Mouse (Mus musculus) heart, adult 8-10 months (tissue): ENCODE measurements at regions not wholly inside any gene's neighbourhood (a gene's known extent, or its start where the extent isn't known, plus 50 kb on each side); places are given as distances from the start of the nearest gene placed in this dataset.
A peak's percentile ranks its signal among the peaks of the same experiment; 100 is the strongest.

Experiments used
- DNase-seq: peaks from one replicate; pipeline ENCODE4 v3.0.0; 2022; ENCODE audit warnings: low spot score

DNA sequence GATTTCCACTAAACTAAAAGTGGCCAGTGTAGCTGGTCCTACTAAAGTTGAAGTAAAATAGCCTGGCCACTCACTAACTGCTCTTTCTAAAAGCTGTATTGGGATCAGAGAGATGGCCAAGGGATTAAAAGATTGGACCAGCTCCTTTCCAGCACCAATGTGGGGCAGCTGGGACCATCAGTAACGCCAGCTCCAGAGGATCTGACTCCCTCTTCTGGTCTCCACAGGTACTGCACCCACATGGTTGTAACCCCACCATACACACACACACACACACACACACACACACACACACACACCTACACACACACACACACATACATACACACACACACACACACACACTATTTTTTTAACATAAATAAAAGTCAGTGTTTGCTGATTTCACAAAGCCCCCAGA is 122.1 kb upstream of the Topaz1 start:
- DNase-seq = no peak

DNA sequence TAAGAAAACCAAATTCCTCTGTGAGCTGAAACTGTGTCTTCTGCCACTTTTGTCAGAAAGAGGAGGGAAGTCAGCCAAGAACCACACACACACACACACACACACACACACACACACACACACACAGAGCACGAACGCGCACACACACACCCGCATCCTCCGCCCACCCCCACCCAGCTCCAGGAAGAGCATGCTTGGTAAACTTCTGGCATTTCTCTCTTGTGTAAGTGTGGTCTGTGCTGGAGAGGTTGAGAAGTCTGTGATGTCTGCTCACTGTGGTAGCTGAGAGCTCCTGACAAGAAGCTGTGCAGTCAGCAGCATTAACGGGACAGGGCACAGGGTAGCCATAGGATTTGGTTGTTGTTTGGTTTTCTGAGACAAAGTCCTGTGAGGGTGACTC is 120.8 kb upstream of the Topaz1 start:
- DNase-seq = no peak

DNA sequence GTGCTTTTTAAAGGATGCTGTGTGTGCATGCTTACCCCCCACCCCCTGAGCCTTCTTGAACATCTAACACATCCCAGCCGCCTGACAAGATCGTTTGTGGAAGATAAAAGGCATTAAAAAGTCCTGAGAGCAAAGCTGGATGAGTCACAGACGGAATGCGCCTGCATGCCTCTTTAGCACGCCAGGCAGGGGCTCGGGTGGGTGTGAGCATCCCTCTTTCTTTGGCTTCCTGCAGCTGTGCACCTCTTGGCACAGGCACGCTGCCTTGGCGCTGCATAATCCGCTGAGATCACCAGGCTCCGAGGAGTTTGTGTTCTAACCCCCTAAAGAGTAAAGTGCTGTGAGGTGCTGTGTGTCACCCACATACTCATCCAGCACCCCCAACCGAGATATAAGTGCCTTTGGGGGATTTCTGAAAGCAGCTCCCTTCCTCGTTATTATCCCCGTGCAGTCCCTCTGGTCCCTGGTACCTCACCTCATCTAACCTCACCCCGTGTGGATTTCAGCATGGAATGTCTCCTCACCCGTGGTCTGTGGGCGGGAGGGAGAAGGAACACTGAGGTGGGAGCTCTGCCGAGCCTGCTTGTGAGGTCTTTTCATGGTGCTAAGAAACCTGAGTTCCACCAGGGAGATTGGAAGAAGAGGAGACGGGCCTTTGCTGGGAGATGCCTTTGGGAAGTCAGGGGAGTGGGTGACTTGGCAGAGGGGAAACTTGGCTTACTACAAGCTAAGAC is 117.8 kb upstream of the Topaz1 start:
- DNase-seq = no peak

DNA sequence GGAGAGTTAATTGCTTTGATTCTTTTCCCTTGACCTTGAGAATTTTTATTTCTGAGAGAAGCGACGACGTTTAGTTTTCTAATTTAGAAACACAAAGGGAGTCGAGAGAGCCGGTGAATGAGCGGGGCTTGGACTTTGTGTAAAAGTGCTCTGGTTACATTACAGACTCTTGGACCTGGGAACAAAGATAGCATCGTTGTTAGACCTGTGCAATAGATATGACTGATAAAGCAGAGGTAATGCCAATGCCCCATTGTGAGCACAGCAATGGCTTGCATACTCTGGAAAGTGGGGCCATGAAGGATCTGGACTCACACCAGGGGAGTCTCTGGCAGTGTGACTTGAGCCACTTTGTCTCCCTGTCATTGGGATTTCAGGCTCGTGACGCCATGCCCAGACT is 115.4 kb upstream of the Topaz1 start:
- no peak for DNase-seq

DNA sequence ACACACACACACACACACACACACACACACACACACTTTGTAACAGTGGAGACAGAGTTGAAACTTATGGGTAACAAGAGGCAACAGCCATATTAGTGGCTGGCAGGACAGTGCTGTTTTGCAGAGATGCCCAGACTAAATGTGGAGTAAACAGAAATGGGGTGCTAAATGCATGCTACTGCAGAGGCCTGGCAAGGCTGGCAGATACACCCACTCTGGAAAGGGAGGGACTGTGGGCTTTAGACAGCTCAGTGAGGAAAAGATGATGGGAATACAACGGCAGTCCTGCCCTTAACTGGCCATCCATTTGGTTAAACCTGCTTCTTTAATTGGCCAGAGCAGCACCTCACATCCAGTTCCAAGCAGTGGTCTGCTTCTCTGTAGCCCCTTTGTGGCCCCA is 113.7 kb upstream of the Topaz1 start:
- DNase-seq = no peak

DNA sequence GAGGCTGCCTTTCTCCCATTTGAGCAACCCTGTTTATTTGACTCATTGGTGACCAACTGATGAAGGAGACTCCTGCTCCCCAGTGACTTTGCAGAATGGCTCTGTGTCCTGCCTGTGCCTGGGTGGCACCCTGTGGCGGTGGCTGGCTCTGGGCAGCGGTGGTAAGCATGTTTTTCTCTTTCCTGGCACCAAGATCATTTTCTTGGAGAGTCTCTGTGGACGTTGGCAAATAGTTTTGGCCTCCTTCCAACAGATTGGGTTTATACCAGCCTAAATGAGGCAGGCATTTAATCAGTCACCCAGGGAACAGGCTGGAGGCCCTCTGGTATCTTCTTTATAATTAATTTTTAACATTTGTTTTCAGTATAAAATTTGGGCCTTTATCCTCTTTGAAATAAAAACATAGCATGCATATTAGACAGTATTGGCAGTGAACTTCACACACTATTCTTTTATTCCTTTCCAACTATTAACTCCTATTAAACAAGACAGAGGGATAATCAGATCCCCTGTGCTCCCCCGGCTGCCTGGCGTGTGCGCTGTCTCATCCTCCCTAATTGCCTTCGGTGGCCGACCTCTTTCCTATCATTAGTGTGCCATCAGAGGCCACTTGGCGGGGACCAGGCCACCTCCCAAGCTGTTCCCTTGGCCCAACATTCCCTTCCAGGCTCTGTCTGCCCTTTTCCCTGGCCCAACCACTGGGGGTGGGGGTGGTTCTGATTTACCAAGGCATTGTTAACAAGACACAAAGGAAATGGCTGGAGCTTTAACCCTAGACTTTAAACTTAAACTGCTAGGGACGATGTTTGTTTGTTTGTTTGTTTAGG is 111.8 kb upstream of the Topaz1 start:
- peak; percentile 13 for DNase-seq

DNA sequence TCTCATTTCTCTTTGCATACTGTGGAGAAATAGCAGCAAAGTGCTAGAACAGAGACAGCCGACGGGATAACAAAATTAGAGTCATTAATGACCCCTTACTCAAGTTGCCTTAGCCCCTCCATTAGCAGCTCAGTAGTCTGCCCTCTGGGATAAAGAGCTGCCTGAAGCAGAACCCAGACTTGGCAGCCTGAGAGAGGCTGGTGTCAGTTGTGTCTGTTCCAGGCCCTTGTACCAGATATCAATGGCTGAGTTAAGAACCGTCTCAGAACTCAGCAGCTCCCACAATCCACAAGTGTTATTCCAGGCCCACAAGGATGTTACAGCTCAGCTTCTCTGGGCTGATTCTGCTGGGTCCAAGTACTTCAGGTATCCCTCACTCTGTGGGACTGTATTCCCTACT is 109.6 kb upstream of the Topaz1 start:
- no peak for DNase-seq

DNA sequence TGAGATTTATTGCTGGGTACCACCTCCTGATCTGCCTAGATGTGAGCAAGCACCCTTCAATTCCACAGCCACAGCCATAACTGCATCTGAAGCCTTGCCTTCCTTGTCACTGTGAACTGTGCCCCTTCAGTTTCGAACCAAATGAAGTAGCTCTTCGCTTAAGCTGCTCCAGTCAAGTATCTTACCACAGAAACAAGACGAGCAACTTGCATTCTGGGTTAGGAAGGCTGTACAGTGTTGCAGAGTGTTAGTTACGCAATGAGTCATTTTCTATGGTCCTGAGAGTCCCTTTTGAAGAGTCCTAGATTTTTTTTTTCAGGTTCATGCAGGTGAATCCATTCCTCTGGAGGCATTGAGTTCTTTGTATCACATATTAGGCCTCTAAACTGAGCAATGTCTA is 107.9 kb upstream of the Topaz1 start:
- no peak for DNase-seq

DNA sequence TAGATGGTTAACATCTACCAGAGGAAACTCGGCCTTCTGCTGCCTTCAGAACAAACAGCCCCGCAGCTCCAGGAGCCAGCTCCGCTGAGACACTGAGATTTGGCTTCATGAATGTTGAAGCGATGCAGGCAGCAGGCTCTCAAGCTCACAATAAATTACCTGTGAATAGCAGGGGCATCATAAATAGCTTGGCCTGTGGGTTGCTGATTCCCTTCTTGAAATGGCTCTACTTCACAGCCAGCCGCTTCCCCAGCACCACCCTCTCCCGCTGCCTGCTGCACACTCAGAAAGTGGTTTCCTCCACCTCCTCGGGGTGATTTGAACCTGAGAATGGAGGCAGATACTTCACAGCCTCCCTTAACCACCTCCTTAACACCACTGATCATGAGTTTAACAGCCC is 104.2 kb upstream of the Topaz1 start:
- no peak for DNase-seq

DNA sequence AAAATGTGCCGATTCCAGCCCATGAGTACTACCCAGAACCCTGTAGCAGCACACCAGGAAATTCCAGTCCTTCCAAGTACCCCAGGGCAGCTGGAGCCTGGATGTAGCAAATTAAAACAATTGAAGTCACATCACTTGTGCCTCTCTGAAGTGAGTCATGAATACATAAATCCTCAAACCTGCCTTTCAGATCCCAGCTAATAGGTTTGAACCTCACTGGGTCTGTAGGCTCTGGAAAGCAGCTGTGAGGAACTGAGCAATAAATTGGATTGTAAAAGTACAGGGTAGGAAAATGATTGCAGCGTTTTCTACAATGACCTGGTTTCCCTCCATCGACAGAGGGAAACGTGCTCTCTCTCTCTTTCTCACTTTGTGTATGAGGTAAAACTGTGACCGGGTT is 101.6 kb upstream of the Topaz1 start:
- DNase-seq = no peak

DNA sequence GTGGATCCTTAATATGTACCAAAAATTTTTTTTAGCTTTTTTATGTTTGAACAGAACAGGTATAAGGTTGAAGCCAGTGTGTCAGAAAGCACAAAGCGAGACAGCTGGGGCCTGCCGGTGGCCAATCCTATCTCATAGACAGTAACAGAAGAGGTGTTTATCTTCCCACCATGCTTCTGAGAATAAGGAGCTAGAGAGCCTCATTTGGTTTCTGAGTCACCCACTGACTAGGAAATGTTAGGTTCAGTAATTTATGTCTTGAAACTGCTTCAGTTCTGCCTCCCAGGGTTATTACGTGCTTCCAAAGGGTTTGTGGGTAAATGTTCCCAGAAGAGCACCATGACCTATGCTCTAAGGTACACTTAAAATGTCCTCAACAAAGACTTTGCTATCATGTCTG is 96.3 kb upstream of the Topaz1 start:
- no peak for DNase-seq

DNA sequence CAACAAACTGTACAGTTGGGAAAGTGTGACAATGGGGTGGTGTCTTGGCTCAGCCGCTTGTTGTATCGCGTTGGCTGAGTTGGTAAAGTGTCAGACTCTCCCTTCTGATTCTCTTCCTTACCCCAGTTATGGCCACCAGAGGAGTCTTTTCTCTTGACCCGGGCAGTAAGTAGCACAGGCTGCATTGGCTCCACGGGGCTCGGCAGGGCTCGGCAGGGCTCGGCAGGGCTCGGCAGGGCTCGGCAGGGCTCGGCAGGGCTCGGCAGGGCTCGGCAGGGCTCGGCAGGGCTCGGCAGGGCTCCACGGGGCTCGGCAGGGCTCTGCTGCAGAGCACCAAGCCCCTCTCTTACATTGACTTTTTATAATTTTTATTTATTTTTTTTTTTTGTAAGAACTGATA is 91.6 kb upstream of the Topaz1 start:
- DNase-seq = no peak

DNA sequence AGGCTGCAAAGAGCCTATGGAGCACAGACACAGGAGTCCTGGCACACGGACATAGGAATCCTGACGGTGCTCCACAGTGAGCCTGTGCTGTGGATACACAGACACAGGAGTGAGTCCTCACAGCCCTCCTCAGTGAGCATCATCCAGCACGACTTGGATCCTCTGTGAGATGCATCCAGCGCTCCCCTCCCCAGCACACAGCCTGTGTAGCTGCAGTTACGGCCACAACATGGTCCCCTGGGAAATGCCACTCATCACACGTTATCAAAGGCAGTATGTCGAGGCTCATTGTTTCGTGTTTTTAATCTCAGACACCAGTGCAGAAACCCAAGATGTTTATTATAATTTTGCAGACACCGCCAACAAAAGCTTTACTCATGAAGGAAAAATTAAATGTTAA is 87.1 kb upstream of the Topaz1 start:
- no peak for DNase-seq

DNA sequence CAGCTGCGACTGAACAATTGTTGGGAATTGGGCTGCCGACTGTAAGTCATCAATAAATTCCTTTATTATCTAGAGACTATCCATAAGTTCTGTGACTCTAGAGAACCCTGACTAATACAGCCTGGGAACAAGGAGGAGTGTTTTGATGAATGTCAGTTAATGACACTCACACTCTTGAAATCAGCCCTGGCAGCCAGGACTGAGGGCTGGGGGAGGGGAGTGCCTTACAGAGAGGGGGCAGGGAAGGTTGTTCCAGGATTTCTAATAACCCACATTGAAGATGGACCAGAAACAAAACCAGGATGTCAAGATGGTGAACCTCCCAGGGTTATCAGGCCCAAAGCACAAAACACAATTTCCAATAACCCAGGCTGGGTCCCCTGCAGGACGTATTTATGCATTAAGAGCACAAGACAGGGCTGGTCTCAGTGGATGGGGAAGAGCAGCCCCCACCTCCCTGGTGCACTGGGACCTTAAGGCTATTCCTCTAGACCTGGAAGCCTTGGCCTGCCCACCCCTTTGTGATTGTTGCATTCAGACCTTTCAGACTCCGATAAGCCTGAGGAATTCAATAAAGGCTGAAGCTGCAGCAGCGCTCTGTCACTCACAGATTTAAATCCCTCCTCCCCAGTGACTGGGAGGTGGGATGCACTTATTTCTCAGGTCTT is 80.0 kb upstream of the Topaz1 start:
- DNase-seq = no peak

DNA sequence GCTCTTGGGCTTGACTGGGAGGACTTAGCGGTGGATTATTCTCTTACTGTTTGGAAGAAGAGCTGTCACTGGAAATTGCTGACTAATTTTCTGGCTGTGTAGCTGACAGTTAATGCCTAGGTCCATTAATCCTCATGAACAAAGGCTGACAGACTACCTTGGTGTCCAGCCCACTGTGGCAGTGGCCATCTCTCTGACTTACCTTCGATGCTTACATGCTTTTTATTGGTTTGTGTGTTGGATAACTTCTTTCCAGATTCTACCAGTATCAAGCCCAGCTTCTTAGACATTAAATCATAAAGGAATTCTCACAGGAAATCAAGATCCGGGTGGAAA is 79.5 kb upstream of the Topaz1 start:
- DNase-seq = no peak

DNA sequence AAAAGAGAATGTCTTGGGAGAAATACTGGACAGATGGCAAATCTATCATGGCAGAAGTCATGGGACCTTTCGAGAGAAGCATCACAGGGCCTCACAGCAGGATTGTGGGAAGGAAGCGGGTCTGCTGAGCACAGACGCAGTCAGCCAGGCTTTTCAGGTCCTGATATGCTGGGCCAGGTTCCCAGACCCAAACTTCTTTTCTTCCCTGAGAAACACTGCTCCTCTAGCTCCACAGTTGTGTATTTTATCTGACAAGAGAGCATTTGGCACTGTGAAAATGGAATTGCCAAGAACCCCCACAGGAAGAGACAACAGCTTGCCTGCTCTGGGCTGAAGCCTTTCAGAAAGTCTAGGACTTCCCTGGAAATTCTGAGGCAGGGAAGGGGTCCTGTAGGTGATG is 73.4 kb upstream of the Topaz1 start:
- DNase-seq = no peak

DNA sequence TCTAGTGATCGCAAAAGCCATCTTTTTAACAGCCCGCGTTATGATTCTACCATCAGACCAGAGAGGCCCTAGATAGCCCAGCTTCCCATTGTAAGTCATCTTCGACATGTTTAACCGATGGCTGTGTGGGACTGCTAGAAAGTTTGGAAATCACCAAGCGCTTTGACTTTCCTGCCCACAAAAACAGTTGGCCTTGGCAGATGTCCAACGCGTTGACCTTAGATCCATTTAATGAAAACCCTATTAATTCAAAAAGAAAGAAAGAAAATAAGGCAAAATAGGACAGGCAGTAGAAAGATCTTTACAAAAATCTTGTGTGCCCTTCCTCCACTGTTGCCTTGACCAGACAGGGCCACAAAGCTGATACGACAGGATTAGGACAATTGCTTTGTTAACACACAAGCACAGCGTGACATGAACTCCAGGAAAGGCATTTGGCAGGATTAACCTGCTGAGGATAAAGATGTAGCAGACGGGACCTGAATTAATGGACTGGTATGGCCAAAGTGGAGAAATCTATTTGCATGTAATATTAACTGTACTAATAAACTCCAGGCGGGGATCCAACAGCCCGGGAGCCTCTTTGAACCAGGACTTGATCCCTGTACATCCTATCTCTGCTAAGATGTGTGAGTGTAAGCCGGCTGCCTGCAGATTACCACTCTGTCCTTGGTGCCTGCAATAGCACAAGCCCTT is 69.0 kb upstream of the Topaz1 start:
- DNase-seq = no peak

DNA sequence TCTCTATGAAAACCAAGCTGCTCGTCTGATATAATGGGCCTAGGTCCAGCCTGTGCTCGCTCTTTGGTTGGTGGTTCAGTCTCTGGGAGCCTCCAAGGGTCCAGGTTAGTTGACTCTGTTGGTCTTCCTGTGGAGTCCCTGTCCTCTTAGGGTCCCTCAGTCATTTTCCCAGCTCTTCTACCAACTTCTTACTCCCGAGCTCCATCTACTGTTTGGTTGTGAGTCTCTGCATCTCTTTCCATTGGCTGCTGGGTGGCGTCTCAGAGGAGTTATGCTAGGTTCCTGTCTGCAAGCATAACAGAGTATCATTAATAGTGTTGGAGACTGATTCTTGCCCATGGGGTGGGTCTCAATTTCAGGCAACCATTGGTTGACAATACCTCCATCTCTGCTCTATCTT is 60.0 kb upstream of the Topaz1 start:
- no peak for DNase-seq

DNA sequence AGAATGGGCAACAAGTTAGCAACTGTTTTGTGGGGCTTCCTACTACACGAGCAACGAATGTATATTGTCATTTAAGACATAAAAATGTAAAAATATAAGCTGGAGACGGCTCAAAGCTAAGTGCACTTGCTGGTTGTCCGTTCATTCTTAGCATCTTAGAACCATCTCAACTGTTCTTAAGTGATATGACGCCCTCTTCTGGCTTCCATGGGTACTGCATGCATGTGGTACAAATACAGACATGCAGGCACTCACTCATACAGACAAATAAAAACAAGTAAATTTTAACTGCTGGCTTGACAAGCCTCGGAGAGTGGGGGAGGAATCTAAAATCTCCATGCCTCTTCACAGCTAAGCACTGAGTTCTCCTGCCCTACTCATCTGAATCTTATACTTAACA is 55.3 kb upstream of the Topaz1 start:
- no peak for DNase-seq

DNA sequence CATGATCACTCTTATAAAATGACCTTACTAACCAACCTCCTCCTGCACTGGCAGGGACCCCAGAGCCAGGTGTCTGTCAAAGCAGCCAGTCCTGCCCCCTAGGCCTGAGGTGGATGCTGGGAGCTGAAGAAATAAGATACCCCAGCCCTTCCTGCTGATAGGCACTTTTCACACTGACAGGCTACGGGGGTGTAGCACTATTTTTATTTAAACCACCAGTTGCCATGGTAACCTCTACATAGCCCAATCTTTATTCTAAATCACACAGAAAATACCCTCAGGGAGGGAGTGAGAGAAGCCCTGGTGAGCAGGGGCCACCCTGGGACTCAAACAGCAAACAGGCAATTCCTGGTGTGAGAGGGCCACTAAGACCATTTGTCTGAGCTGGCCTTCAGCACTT is 51.4 kb upstream of the Topaz1 start:
- DNase-seq = no peak
